Mouse (Mus musculus) ES-E14 (cell line): ENCODE data around the gene 6430531B16Rik.

Experiments
- CHD2 ChIP-seq: IDR thresholded peaks from 2 replicates; pipeline ENCODE4 v1.6.1; 2014; ENCODE audit warnings: mild to moderate bottlenecking, low read depth, low read length, inconsistent platforms
- HCFC1 ChIP-seq: IDR thresholded peaks from 2 replicates; pipeline ENCODE4 v1.6.1; 2012; ENCODE audit warnings: low read length, inconsistent platforms, borderline replicate concordance; ENCODE audit not compliant: insufficient read depth
- MAFK ChIP-seq: IDR thresholded peaks from 2 replicates; pipeline ENCODE4 v1.6.1; 2014; ENCODE audit warnings: mild to moderate bottlenecking, low read depth, low read length, inconsistent platforms; ENCODE audit not compliant: insufficient read depth
- ZC3H11A ChIP-seq: IDR thresholded peaks from 2 replicates; pipeline ENCODE4 v1.6.1; 2012; ENCODE audit warnings: low read depth, mild to moderate bottlenecking, inconsistent platforms, low read length, borderline replicate concordance
- ZNF384 ChIP-seq: IDR thresholded peaks from 2 replicates; pipeline ENCODE4 v1.6.1; 2012; ENCODE audit warnings: low read depth, low read length, inconsistent platforms

DNA sequence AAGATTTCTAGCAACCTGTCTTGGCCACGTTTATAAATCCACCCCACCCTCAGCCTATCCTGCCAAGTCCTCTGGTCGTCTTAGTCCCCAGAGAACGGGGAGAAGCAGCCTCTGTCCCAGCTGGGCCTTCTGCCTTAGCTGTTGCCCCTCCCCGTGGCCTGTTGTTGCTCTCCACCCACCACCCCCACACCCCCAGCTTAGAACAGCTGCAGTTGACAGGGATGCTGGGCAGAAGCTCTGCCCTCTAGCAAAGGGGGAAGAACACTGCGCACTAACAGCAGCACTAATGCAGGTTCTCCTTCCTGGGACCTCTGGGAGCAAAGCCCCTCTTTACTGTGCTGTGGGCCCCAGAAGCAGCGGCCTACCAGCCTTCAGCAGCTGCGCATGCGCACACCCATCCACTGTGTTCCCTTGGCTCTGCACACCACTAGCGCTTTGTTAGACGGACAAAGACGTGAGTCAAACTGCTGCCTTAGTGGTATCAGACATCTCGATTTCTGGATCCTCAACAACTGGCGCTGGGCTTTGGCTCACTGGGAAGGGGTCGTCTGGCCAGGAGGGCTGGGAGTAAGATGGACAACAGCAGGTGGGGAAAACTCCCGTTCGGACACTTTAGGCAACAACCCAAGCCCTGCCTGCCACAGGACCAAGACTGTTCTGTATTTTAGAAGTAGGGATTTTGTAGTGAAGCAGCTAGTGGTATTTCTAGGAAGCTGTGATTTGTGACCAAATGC lies 37.9 kb downstream of the 6430531B16Rik start:
- TF ChIP-seq ZC3H11A (no peak), ZNF384 (no peak), MAFK (no peak), HCFC1 (no peak), CHD2 (no peak)
